Mouse (Mus musculus) intestine, embryonic 16.5 days (tissue): Measurements from ENCODE around the gene Tfr2. TPM values are rescaled to one million over a fixed set of nuclear protein-coding genes. Genes with fewer than 3 reads are reported as not detected.

Experiments used
- ATAC-seq: fragments of 200-750 bp; cut with Nextera tagmentation; 2 replicates; pipeline ENCODE4 v1.8.0; 2017; ENCODE audit warnings: moderate TSS enrichment, moderate library complexity
- H3K27ac ChIP-seq: fragments of 300-500 bp; sonication (generic); 2 replicates; pipeline ENCODE4 v1.5.1; 2014; ENCODE audit warnings: mild to moderate bottlenecking, low read length
- H3K27me3 ChIP-seq: fragments of 300-500 bp; sonication (generic); replicated peaks from 2 replicates; pipeline ENCODE4 v1.6.1; 2014; ENCODE audit warnings: low read length, control low read depth, mixed read lengths; ENCODE audit not compliant: control insufficient read depth, insufficient read depth
- H3K36me3 ChIP-seq: fragments of 300-500 bp; sonication (generic); 2 replicates; pipeline ENCODE4 v1.6.1; 2014; ENCODE audit warnings: low read length, control low read depth; ENCODE audit not compliant: control insufficient read depth, insufficient read depth
- H3K4me1 ChIP-seq: fragments of 300-500 bp; sonication (generic); 2 replicates; pipeline ENCODE4 v1.6.1; 2014; ENCODE audit warnings: low read length, control low read depth, mixed read lengths; ENCODE audit not compliant: control insufficient read depth, insufficient read depth
- H3K4me2 ChIP-seq: fragments of 300-500 bp; sonication (generic); 2 replicates; pipeline ENCODE4 v1.6.1; 2014; ENCODE audit warnings: low read depth, low read length, control low read depth
- H3K4me3 ChIP-seq: fragments of 300-500 bp; sonication (generic); 2 replicates; pipeline ENCODE4 v1.5.1; 2014; ENCODE audit warnings: mild to moderate bottlenecking, low read length
- H3K9ac ChIP-seq: fragments of 300-500 bp; sonication (generic); 2 replicates; pipeline ENCODE4 v1.6.1; 2014; ENCODE audit warnings: low read depth, low read length
- H3K9me3 ChIP-seq: fragments of 300-500 bp; sonication (generic); 2 replicates; pipeline ENCODE4 v1.6.1; 2016; ENCODE audit warnings: low read length, control low read depth; ENCODE audit not compliant: control insufficient read depth
- WGBS: fragments of 180-500 bp; shearing (Covaris S2); extraction: QIAGEN DNeasy Blood & Tissue Kit; methylation state at CpG from one replicate; pipeline ENCODE4 v1.1.7; 2014; 5-methylcytosine and 5-hydroxymethylcytosine counted together
- polyA plus RNA-seq: library from polyadenylated mRNA; unstranded; fragments of >200 nt; fragmentation: Nextera tagmentation; extraction: Ambion mirVana; gene quantifications from 2 replicates; pipeline ENCODE4 v1.2.1, GENCODE M21; 2015

The Tfr2 gene
- polyA plus RNA-seq, 1 experiment from 2014 or later: 1.3 TPM

DNA sequence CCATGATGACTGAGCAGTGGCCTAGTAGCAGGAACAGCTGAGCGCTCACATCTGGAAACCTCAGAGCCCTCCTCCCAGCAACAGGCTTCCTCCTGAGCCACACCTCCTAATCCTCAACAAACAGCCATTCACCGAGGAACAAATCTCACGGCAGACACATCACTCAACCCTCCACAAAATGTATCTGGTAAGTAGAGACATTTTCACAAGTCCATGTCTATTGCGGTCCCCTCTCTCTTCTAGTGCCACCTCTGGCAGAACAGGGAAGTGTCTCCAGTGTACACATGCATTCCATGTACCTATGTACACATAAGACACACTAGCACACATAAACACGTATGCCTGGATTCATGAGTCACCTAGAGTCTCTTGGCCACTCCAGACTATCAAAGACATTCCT lies 18.5 kb upstream of the Tfr2 start:
- Histone ChIP-seq H3K4me2 (no peak overlapping the region), H3K9ac (no peak overlapping the region), H3K36me3 (no peaks in the 10 kb centered on the region), H3K4me3 (no peak overlapping the region), H3K9me3 (0 out of 2 replicates have a peak, but pooled peaks cover 3% of the 10 kb centered on the region), H3K27ac (no peak overlapping the region), H3K27me3 (peaks cover 11% of the 10 kb centered on the region), H3K4me1 (peaks cover 5% of the 10 kb centered on the region; the same call in 1 of the 2 replicates)
- 66% methylated on average over 5 of the region's 5 CpGs for WGBS
- no peak for ATAC-seq

DNA sequence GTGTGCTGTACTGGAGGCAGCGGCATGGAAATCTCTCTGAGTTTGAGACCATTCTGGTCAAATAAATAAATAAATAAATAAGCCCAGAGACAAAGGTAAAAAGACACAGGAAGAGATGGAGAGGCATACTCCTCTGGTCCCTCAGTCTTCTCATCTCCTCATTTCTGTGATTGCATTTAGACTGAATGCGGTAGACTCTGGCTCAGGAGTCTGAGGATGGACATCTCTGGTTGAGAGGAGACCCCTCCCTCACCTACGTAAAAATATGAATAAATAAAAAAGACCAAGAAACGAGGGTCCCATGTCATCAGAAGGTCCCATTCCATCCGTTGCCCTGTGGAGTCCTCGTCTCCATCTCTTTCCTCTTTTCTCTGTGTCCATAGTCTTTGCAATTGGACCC lies 16.6 kb upstream of the Tfr2 start:
- WGBS: 26% methylated on average over 6 of the region's 6 CpGs
- Histone ChIP-seq H3K9ac (no peak overlapping the region), H3K27me3 (peaks cover 11% of the 10 kb centered on the region), H3K4me1 (peaks cover 5% of the 10 kb centered on the region; the same call in 1 of the 2 replicates), H3K4me3 (peak overlapping the region; percentile 11), H3K36me3 (no peaks in the 10 kb centered on the region), H3K9me3 (0 out of 2 replicates have a peak, but pooled peaks cover 3% of the 10 kb centered on the region), H3K27ac (no peak overlapping the region), H3K4me2 (peak overlapping the region; percentile 32)
- ATAC-seq: no peak

DNA sequence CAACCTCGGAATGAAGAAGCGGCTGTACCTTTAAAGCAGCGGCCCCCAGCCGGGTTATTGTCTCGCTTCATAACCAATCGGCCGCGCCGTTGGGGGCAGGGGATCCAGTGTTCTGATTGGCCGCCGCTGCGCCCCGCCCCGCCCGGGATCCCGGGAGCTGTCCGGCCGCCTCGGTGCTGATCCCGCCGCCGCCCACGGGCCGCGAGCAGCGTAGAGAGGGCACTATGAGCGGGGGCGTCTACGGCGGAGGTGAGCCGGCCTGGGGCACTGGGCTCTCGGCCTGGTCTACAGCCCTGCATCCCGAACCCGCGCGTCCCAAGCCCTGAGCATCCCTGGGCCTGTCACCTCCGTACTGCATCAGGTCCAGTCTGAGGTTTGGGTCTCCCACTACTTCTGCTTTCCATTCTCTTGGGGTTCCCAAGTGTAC lies 16.2 kb upstream of the Tfr2 start, which contains the start of gene Actl6b:
Gene Actl6b (plus strand): TSS at position 107 of the 427 bp plus-strand sequence.
- Histone ChIP-seq H3K4me2 (peak within 1 kb of the TSS; percentile 32), H3K4me3 (peak within 1 kb of the TSS; percentile 11), H3K9ac (no peak within 1 kb of the TSS), H3K27ac (no peak within 1 kb of the TSS), H3K9me3 (0 out of 2 replicates have a peak, but pooled peaks cover 3% of the 10 kb centered on the region), H3K4me1 (peaks cover 5% of the 10 kb centered on the region; the same call in 1 of the 2 replicates), H3K27me3 (peaks cover 11% of the 10 kb centered on the region), H3K36me3 (no peaks in the 10 kb centered on the region)
- ATAC-seq: peak; percentile 60
- under 1% methylated on average over 36 of the region's 37 CpGs for WGBS

DNA sequence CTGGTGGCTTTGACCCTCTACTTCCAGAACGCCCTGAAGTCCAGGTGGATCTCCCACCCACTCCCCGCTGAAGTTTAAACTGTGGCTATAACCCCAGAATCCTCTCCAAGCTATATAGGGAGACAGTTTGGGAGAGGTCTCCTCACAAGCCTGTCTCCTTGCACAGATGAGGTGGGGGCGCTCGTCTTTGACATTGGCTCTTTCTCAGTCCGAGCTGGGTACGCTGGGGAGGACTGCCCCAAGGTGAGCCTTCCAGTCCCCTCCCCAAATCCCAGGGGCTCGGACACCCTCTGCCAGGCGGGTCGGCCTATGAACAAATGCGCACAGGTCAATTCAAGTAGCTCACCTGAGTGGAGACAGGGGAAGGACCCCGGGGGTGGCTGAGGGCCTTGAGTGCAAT lies 15.7 kb upstream of the Tfr2 start:
- Histone ChIP-seq H3K4me2 (no peak overlapping the region), H3K9me3 (0 out of 2 replicates have a peak, but pooled peaks cover 3% of the 10 kb centered on the region), H3K9ac (no peak overlapping the region), H3K4me1 (peaks cover 5% of the 10 kb centered on the region; the same call in 1 of the 2 replicates), H3K27me3 (peaks cover 11% of the 10 kb centered on the region), H3K4me3 (peak overlapping the region; percentile 11; the same call in 1 of the 2 replicates), H3K36me3 (no peaks in the 10 kb centered on the region), H3K27ac (no peak overlapping the region)
- no peak; the same call in 1 of the 2 replicates for ATAC-seq
- WGBS: 48% methylated on average over 11 of the region's 11 CpGs

DNA sequence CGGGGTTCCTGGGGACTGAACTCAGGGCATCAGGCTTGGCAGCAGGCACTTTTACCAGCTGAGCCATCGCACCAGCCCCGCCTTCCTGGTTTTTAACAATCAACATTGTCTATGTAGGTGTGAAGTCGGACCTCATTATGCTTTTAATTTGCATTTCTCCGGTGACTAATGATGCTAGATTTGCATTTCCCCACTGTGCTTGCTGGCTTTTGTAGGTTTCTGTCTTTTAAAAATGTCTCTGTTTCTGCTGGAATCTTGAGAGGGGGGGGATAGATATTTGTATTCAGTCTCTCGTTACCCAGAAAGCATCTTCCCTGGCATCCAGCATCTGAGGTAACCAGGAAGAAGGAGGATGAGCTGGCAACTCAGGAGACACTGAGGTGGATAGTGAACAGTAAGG lies 8.1 kb upstream of the Tfr2 start:
- 65% methylated on average over 6 of the region's 6 CpGs for WGBS
- H3K4me2 ChIP-seq: no peak overlapping the region
- H3K36me3 ChIP-seq: no peaks in the 10 kb centered on the region
- H3K9me3 ChIP-seq: no peaks in the 10 kb centered on the region
- no peaks in the 10 kb centered on the region for H3K4me1 ChIP-seq
- no peak overlapping the region for H3K9ac ChIP-seq
- H3K27ac ChIP-seq: no peak overlapping the region
- H3K4me3 ChIP-seq: no peak overlapping the region
- no peak for ATAC-seq
- no peaks in the 10 kb centered on the region for H3K27me3 ChIP-seq

DNA sequence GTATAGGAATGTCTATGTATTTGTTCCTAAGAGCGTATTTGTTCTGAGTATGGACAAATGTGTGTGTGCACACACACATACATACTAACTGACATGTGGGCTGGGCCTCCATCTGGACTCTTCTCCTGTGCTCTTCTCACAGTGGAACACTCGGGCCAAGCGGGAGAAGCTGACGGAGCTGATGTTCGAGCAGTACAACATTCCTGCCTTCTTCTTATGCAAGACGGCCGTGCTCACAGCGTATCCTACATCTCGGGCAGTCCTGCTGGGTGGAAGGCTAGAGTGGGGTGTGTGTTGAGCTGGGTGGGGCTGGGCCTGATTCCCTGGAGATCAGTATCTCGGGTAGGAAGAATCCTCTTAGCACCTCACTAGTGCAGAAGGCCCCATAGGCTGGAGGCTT lies 6.7 kb upstream of the Tfr2 start:
- Histone ChIP-seq H3K4me2 (no peak overlapping the region), H3K9me3 (no peaks in the 10 kb centered on the region), H3K27me3 (no peaks in the 10 kb centered on the region), H3K9ac (no peak overlapping the region), H3K27ac (no peak overlapping the region), H3K4me1 (no peaks in the 10 kb centered on the region), H3K36me3 (no peaks in the 10 kb centered on the region), H3K4me3 (no peak overlapping the region)
- 68% methylated on average over 10 of the region's 10 CpGs for WGBS
- ATAC-seq: no peak

DNA sequence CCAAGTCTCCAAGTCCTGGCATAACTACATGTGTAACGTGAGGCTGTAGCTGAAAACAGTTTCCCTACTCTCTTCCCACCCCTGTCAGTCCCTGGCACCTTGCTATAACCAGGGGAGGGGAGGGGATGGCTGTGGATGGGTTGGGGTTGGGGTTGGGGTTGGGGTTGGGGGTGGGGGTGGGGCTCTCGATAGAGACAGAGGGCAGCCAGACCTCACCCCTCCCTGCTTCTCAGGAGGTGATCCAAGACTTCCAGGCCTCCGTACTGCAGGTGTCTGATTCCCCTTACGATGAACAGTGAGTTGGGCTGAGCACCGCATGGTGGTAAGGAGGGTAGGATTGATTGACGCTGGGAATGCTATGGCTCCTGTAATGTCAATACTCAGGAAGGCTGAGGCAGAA lies 3.9 kb upstream of the Tfr2 start:
- no peak overlapping the region for H3K27ac ChIP-seq
- H3K9me3 ChIP-seq: no peaks in the 10 kb centered on the region
- no peak overlapping the region for H3K4me2 ChIP-seq
- ATAC-seq: no peak
- no peaks in the 10 kb centered on the region for H3K36me3 ChIP-seq
- 68% methylated on average over 6 of the region's 6 CpGs for WGBS
- H3K9ac ChIP-seq: no peak overlapping the region
- H3K27me3 ChIP-seq: no peaks in the 10 kb centered on the region
- H3K4me3 ChIP-seq: no peak overlapping the region
- H3K4me1 ChIP-seq: peaks cover 10% of the 10 kb centered on the region

DNA sequence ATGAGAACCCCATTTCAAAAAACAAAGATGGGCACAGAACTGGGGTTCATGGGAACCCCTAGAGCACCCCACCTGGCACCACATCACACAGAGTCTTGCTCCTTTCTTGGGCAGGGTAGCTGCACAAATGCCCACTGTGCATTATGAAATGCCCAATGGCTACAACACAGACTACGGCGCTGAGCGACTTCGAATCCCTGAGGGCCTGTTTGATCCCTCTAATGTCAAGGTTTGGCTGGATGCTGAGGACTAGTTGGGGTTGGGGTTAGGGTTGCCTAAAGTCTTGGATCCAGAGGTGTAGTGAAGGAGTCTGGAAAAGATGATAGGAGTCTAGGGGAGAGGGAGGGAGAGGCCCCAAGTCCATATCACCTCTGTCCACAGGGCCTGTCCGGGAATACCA lies 3.2 kb upstream of the Tfr2 start:
- Histone ChIP-seq H3K9me3 (no peaks in the 10 kb centered on the region), H3K4me3 (no peak overlapping the region), H3K4me2 (no peak overlapping the region), H3K9ac (no peak overlapping the region), H3K4me1 (peaks cover 10% of the 10 kb centered on the region), H3K27ac (no peak overlapping the region), H3K27me3 (no peaks in the 10 kb centered on the region), H3K36me3 (no peaks in the 10 kb centered on the region)
- WGBS: 89% methylated on average over 5 of the region's 5 CpGs
- ATAC-seq: no peak

DNA sequence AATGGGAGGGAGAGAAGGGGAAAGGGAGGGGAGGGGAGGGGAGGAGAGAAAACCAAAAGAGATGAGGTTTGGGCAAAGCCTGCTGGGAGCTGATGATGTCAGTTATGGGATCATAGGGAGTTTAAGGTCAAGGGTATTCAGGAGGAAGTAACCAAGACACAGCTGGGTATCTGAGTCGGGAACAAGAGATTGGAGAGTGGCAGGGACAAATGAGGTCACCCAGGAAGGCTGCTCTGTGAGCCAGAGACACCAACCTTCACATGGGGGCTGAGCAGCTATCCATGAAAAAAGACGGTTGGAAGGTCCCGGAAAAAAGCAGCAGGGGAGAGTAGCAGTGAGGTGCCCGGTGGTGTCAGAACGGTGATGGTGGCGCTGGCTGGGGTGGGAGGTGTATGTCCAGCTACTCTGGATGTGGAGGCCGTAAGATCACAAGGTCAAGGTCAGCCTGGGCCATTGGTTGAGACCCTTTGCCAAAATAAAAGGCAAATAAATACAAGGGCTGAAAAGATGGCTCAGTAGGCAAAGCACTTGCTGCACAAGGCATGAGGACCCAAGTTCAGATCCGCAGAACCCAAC lies 1.3 kb upstream of the Tfr2 start:
- no peaks in the 10 kb centered on the region for H3K36me3 ChIP-seq
- no peaks in the 10 kb centered on the region for H3K27me3 ChIP-seq
- H3K27ac ChIP-seq: no peak overlapping the region
- ATAC-seq: no peak
- H3K9ac ChIP-seq: no peak overlapping the region
- 82% methylated on average over 8 of the region's 8 CpGs for WGBS
- no peak overlapping the region for H3K4me3 ChIP-seq
- H3K4me1 ChIP-seq: peaks cover 10% of the 10 kb centered on the region
- H3K9me3 ChIP-seq: no peaks in the 10 kb centered on the region
- H3K4me2 ChIP-seq: no peak overlapping the region

DNA sequence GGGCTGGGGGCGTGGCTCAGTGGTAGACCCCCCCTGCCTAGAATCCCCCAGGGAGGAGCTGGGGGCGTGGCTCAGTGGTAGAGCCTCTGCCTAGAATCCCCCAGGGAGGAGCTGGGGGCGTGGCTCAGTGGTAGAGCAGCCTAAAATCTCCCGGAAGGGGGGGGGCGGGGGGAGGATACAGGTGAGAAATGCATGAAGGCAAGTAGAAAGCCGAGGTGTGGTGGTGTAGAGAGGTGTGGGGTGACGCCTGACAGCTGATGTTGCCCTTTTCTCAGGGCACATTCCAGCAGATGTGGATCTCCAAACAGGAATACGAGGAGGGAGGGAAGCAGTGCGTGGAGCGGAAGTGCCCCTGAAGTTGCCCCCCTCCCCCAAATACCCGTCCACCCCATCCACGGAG lies 609 bp upstream of the Tfr2 start:
- Histone ChIP-seq H3K36me3 (no peaks in the 10 kb centered on the region), H3K9ac (no peak overlapping the region), H3K9me3 (no peaks in the 10 kb centered on the region), H3K4me3 (no peak overlapping the region), H3K4me2 (no peak overlapping the region), H3K27ac (no peak overlapping the region), H3K4me1 (peaks cover 10% of the 10 kb centered on the region), H3K27me3 (0 out of 2 replicates have a peak, but pooled peaks cover under 1% of the 10 kb centered on the region)
- ATAC-seq: no peak
- WGBS: 64% methylated on average over 12 of the region's 12 CpGs
